10 mouse cellular contexts compared by ENCODE assay signal in the genomic region with DNA sequence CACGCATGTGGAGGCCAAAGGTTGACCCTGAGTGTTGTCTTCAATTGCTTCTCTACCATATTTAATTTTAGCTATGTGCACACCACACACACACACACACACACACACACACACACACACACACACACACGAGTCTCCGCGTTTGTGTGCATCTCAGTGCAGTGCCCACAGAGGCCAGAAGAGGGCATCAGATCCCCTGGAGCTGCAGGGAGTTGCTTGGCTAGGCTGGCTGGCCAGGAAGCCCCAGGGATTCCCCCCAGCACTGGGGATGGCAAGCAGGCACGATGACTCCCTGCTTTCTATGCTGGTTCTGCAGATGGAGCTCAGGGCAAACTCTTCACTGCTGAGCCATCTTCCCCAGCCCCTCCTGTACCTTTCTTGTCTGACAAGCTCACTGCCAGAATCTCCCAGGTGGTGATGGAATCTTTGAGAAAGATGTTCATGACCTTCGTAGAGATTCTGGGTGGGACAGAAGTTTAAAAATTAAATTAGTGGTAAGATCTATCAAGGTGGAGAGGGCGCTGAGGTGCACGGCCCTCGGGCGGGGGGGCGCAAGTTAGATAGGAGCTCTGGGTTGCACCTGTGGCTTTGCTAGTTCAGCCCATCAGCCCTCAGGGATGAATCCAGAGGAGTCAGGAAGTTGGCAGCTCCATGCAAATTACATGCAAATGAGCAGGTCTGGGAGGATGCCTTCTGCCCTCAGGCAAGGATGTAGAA. TPM values are rescaled to one million over a fixed set of nuclear protein-coding genes. Genes with fewer than 3 reads are reported as not detected.
DNase-seq lines count a peak whose midpoint lies in the region; ATAC-seq and TF ChIP-seq lines count a peak whose summit lies in the region.
"Had no signal": no experiment of that assay in that cellular context is flagged by ENCODE, and none has a peak within 500 bp of the region (broad histone marks: within the 10 kb centered on the region; RNA-seq: fewer than 3 reads in every experiment).

No protein-coding gene starts in this region.

- no peak overlapping the region for H3K9ac ChIP-seq in liver, embryonic 12.5 days
- no peak overlapping the region for H3K9ac ChIP-seq in forebrain, embryonic 14.5 days (ENCODE audit: low read length)
- H3K9ac ChIP-seq in hindbrain, postnatal 0 days (replicated peaks; ENCODE audit: low read length), result no peak overlapping the region
- H3K9ac ChIP-seq in neural tube, embryonic 11.5 days (ENCODE audit: low read length), result no peak overlapping the region
- H3K9ac ChIP-seq: embryonic facial prominence, embryonic 15.5 days had no signal

- intact Hi-C loops in left cerebral cortex, postnatal 25 days (cut with DNase I), result loop anchor here (1.0 to 2.0 kb wide), 2 partner anchors 58 to 115 kb away; no protein-coding TSS in a partner anchor

- H3K27ac ChIP-seq in liver, embryonic 12.5 days, result no peak overlapping the region
- no peak overlapping the region for H3K27ac ChIP-seq in forebrain, embryonic 14.5 days (ENCODE audit: low read depth, low read length)
- no peak overlapping the region for H3K27ac ChIP-seq in hindbrain, postnatal 0 days
- H3K27ac ChIP-seq in neural tube, embryonic 11.5 days (ENCODE audit: low read depth, low read length), result no peak overlapping the region
- H3K27ac ChIP-seq: embryonic facial prominence, embryonic 15.5 days had no signal

- ATAC-seq in liver, embryonic 12.5 days, result no peak
- ATAC-seq in forebrain, embryonic 14.5 days, result peak; percentile 27; the same call in 1 of the 2 replicates
- ATAC-seq in hindbrain, postnatal 0 days, result no peak
- peak; percentile 13; the same call in 1 of the 2 replicates for ATAC-seq in neural tube, embryonic 11.5 days (ENCODE audit: insufficient read depth, low FRiP score, low TSS enrichment)

- no peaks in the 10 kb centered on the region for H3K9me3 ChIP-seq in liver, embryonic 12.5 days (replicated peaks)
- no peaks in the 10 kb centered on the region for H3K9me3 ChIP-seq in forebrain, embryonic 14.5 days (replicated peaks; ENCODE audit: control insufficient read depth, low read length)
- no peaks in the 10 kb centered on the region for H3K9me3 ChIP-seq in hindbrain, postnatal 0 days (ENCODE audit: low read length)
- no peaks in the 10 kb centered on the region for H3K9me3 ChIP-seq in neural tube, embryonic 11.5 days (ENCODE audit: control insufficient read depth, low read length)
- H3K9me3 ChIP-seq: embryonic facial prominence, embryonic 15.5 days had no signal

- DNase-seq in liver, result peak; percentile 69
- DNase-seq in adrenal gland, postnatal 4 days (ENCODE audit: low spot score in 2 of 2), result peak; percentile 54 to 58
- peak; percentile 62 for DNase-seq in forebrain, embryonic 14.5 days (ENCODE audit: low spot score)
- peak; percentile 69 for DNase-seq in hindbrain, postnatal 0 days (ENCODE audit: low spot score)
- peak; percentile 51 to 54 for DNase-seq in left cerebral cortex, postnatal 25 days (ENCODE audit: low spot score in 2 of 2)
- peak; percentile 71 for DNase-seq in neural tube, embryonic 11.5 days (ENCODE audit: low spot score)
- peak; percentile 70 for DNase-seq in thymus, postnatal 0 days (ENCODE audit: low spot score)

- peak; percentile 84 for TF ChIP-seq CTCF in hindbrain, postnatal 0 days (IDR thresholded peaks at IDR 0.05; ENCODE audit: low read depth)

- no peak overlapping the region for H3K4me3 ChIP-seq in liver, embryonic 12.5 days
- no peak overlapping the region for H3K4me3 ChIP-seq in forebrain, embryonic 14.5 days (ENCODE audit: low read depth, low read length)
- no peak overlapping the region for H3K4me3 ChIP-seq in hindbrain, postnatal 0 days (ENCODE audit: low read length)
- H3K4me3 ChIP-seq in neural tube, embryonic 11.5 days (ENCODE audit: low read depth, low read length), result no peak overlapping the region
- H3K4me3 ChIP-seq: embryonic facial prominence, embryonic 15.5 days; myocyte had no signal

- peaks cover 12% of the 10 kb centered on the region for H3K27me3 ChIP-seq in liver, embryonic 12.5 days (replicated peaks)
- no peaks in the 10 kb centered on the region for H3K27me3 ChIP-seq in forebrain, embryonic 14.5 days (replicated peaks; ENCODE audit: control insufficient read depth, insufficient read depth, low read length)
- no peaks in the 10 kb centered on the region for H3K27me3 ChIP-seq in hindbrain, postnatal 0 days (ENCODE audit: insufficient read depth, low read length)
- H3K27me3 ChIP-seq in neural tube, embryonic 11.5 days (ENCODE audit: control insufficient read depth, insufficient read depth, low read length), result no peaks in the 10 kb centered on the region

- 19% methylated on average over 11 of the region's 11 CpGs for WGBS in liver, embryonic 12.5 days (ENCODE audit: insufficient replicate concordance)
- 20% methylated on average over 11 of the region's 11 CpGs for WGBS in forebrain, embryonic 14.5 days
- WGBS in hindbrain, postnatal 0 days, result 24% methylated on average over 11 of the region's 11 CpGs
- WGBS in neural tube, embryonic 11.5 days, result 28% methylated on average over 11 of the region's 11 CpGs

- H3K36me3 ChIP-seq in liver, embryonic 12.5 days, result peaks cover 31% of the 10 kb centered on the region; the same call in 1 of the 2 replicates
- H3K36me3 ChIP-seq in forebrain, embryonic 14.5 days (ENCODE audit: control insufficient read depth, insufficient read depth, low read length), result no peaks in the 10 kb centered on the region
- H3K36me3 ChIP-seq in hindbrain, postnatal 0 days (ENCODE audit: insufficient read depth, low read length), result no peaks in the 10 kb centered on the region
- H3K36me3 ChIP-seq in neural tube, embryonic 11.5 days (ENCODE audit: control insufficient read depth, insufficient read depth, low read length), result no peaks in the 10 kb centered on the region
- H3K36me3 ChIP-seq: embryonic facial prominence, embryonic 15.5 days had no signal

- peaks cover 8% of the 10 kb centered on the region; the same call in 1 of the 2 replicates for H3K4me1 ChIP-seq in liver, embryonic 12.5 days
- no peaks in the 10 kb centered on the region for H3K4me1 ChIP-seq in forebrain, embryonic 14.5 days (ENCODE audit: control insufficient read depth, insufficient read depth, low read length)
- H3K4me1 ChIP-seq in hindbrain, postnatal 0 days (ENCODE audit: insufficient read depth, low read length), result no peaks in the 10 kb centered on the region
- H3K4me1 ChIP-seq in neural tube, embryonic 11.5 days (ENCODE audit: control insufficient read depth, insufficient read depth, low read length), result no peaks in the 10 kb centered on the region
- H3K4me1 ChIP-seq: embryonic facial prominence, embryonic 15.5 days had no signal

- H3K4me2 ChIP-seq in liver, embryonic 12.5 days, result no peak overlapping the region
- H3K4me2 ChIP-seq in forebrain, embryonic 14.5 days (ENCODE audit: low read length), result no peak overlapping the region
- H3K4me2 ChIP-seq in hindbrain, postnatal 0 days (ENCODE audit: low read depth, low read length), result no peak overlapping the region
- no peak overlapping the region for H3K4me2 ChIP-seq in neural tube, embryonic 11.5 days (ENCODE audit: low read depth)
- H3K4me2 ChIP-seq: embryonic facial prominence, embryonic 15.5 days had no signal

RNA-seq across cellular contexts. Expression of a gene that starts 8.6 kb away (rescaled TPM):
- 95.1 and 100 TPM in 2 replicates for polyA plus RNA-seq in liver, embryonic 12.5 days (2016; fragmentation: Nextera tagmentation; extraction: Ambion mirVana)
- 100 to 1,000 TPM in 1 of 2 experiments, 10 to 100 TPM in 1; 60.7 to 452 TPM for total RNA-seq in adrenal gland, postnatal 4 days (2021)
- 0.71 and 0.90 TPM in 2 replicates for polyA plus RNA-seq in forebrain, embryonic 14.5 days (2014; fragmentation: Nextera tagmentation; extraction: Ambion mirVana)
- 0.78 and 0.86 TPM in 2 replicates for total RNA-seq in hindbrain, postnatal 0 days (2014; rRNA removed)
- polyA plus RNA-seq in hindbrain, postnatal 0 days (2015; fragmentation: Nextera tagmentation; extraction: Ambion mirVana), result 1.8 and 2.5 TPM in 2 replicates
- under 1 TPM; 0.41 to 0.48 TPM for total RNA-seq in left cerebral cortex, postnatal 25 days (2021)
- 0.49 and 0.66 TPM in 2 replicates for polyA plus RNA-seq in neural tube, embryonic 11.5 days (2014; fragmentation: Nextera tagmentation; extraction: Ambion mirVana)
- 5.0 and 5.4 TPM in 2 replicates for polyA plus RNA-seq in thymus, postnatal 0 days (2015; fragmentation: Nextera tagmentation; extraction: Ambion mirVana)

RNA-seq across cellular contexts. Expression of a gene that starts 25.3 kb away (rescaled TPM):
- polyA plus RNA-seq in liver, embryonic 12.5 days (2016; fragmentation: Nextera tagmentation; extraction: Ambion mirVana), result 1.6 and 1.7 TPM in 2 replicates
- under 1 TPM in 1 of 2 experiments, not detected in 1; 0.28 TPM for total RNA-seq in adrenal gland, postnatal 4 days (2021)
- not detected in 2 replicates for polyA plus RNA-seq in forebrain, embryonic 14.5 days (2014; fragmentation: Nextera tagmentation; extraction: Ambion mirVana)
- not detected in 2 replicates for total RNA-seq in hindbrain, postnatal 0 days (2014; rRNA removed)
- polyA plus RNA-seq in hindbrain, postnatal 0 days (2015; fragmentation: Nextera tagmentation; extraction: Ambion mirVana), result not detected in 2 replicates
- not detected for total RNA-seq in left cerebral cortex, postnatal 25 days (2021)
- 0.28 TPM in 1 of 2 replicates, not detected in the other for polyA plus RNA-seq in neural tube, embryonic 11.5 days (2014; fragmentation: Nextera tagmentation; extraction: Ambion mirVana)
- polyA plus RNA-seq in thymus, postnatal 0 days (2015; fragmentation: Nextera tagmentation; extraction: Ambion mirVana), result 3.4 and 4.7 TPM in 2 replicates
- polyA plus RNA-seq: myocyte had no signal

RNA-seq across cellular contexts. Expression of a gene that starts 28.9 kb away (rescaled TPM):
- 18.2 and 18.4 TPM in 2 replicates for polyA plus RNA-seq in liver, embryonic 12.5 days (2016; fragmentation: Nextera tagmentation; extraction: Ambion mirVana)
- 10 to 100 TPM; 50.3 to 52.5 TPM for total RNA-seq in adrenal gland, postnatal 4 days (2021)
- 19.3 and 19.6 TPM in 2 replicates for polyA plus RNA-seq in forebrain, embryonic 14.5 days (2014; fragmentation: Nextera tagmentation; extraction: Ambion mirVana)
- 19.6 and 21.3 TPM in 2 replicates for total RNA-seq in hindbrain, postnatal 0 days (2014; rRNA removed)
- 23.6 and 24.1 TPM in 2 replicates for polyA plus RNA-seq in hindbrain, postnatal 0 days (2015; fragmentation: Nextera tagmentation; extraction: Ambion mirVana)
- 10 to 100 TPM; 21.5 to 24.0 TPM for total RNA-seq in left cerebral cortex, postnatal 25 days (2021)
- polyA plus RNA-seq in neural tube, embryonic 11.5 days (2014; fragmentation: Nextera tagmentation; extraction: Ambion mirVana), result 24.2 and 29.1 TPM in 2 replicates
- 37.3 and 40.0 TPM in 2 replicates for polyA plus RNA-seq in thymus, postnatal 0 days (2015; fragmentation: Nextera tagmentation; extraction: Ambion mirVana)

RNA-seq across cellular contexts. Expression of a gene that starts 29.9 kb away (rescaled TPM):
- 14.7 and 15.3 TPM in 2 replicates for polyA plus RNA-seq in liver, embryonic 12.5 days (2016; fragmentation: Nextera tagmentation; extraction: Ambion mirVana)
- total RNA-seq in adrenal gland, postnatal 4 days (2021), result 10 to 100 TPM; 52.1 to 58.4 TPM
- polyA plus RNA-seq in forebrain, embryonic 14.5 days (2014; fragmentation: Nextera tagmentation; extraction: Ambion mirVana), result 10.4 and 11.8 TPM in 2 replicates
- 8.5 TPM in 2 replicates for total RNA-seq in hindbrain, postnatal 0 days (2014; rRNA removed)
- 7.6 and 7.8 TPM in 2 replicates for polyA plus RNA-seq in hindbrain, postnatal 0 days (2015; fragmentation: Nextera tagmentation; extraction: Ambion mirVana)
- total RNA-seq in left cerebral cortex, postnatal 25 days (2021), result 1 to 10 TPM; 6.5 to 7.3 TPM
- polyA plus RNA-seq in neural tube, embryonic 11.5 days (2014; fragmentation: Nextera tagmentation; extraction: Ambion mirVana), result 21.3 and 21.7 TPM in 2 replicates
- polyA plus RNA-seq in thymus, postnatal 0 days (2015; fragmentation: Nextera tagmentation; extraction: Ambion mirVana), result 15.7 and 18.2 TPM in 2 replicates

RNA-seq across cellular contexts. Expression of a gene that starts 59.6 kb away (rescaled TPM):
- polyA plus RNA-seq in liver, embryonic 12.5 days (2016; fragmentation: Nextera tagmentation; extraction: Ambion mirVana), result 14.2 and 14.3 TPM in 2 replicates
- total RNA-seq in adrenal gland, postnatal 4 days (2021), result 1 to 10 TPM; 2.7 to 3.3 TPM
- polyA plus RNA-seq in forebrain, embryonic 14.5 days (2014; fragmentation: Nextera tagmentation; extraction: Ambion mirVana), result 0.95 and 1.2 TPM in 2 replicates
- total RNA-seq in hindbrain, postnatal 0 days (2014; rRNA removed), result 2.2 and 2.5 TPM in 2 replicates
- 1.9 and 2.5 TPM in 2 replicates for polyA plus RNA-seq in hindbrain, postnatal 0 days (2015; fragmentation: Nextera tagmentation; extraction: Ambion mirVana)
- 1 to 10 TPM; 2.9 to 4.3 TPM for total RNA-seq in left cerebral cortex, postnatal 25 days (2021)
- 1.9 and 2.5 TPM in 2 replicates for polyA plus RNA-seq in neural tube, embryonic 11.5 days (2014; fragmentation: Nextera tagmentation; extraction: Ambion mirVana)
- polyA plus RNA-seq in thymus, postnatal 0 days (2015; fragmentation: Nextera tagmentation; extraction: Ambion mirVana), result 131 and 133 TPM in 2 replicates
- polyA plus RNA-seq: myocyte had no signal

Comparison
In these comparisons a context has a peak if more than half of its experiments do, and no peak if none do; other contexts are left out.
1. ATAC-seq: peak in forebrain, embryonic 14.5 days (single experiment) and neural tube, embryonic 11.5 days (single experiment); none in liver, embryonic 12.5 days (single experiment) and hindbrain, postnatal 0 days (single experiment).
2. RNA of a gene that starts 8.6 kb away (polyA plus RNA-seq): 95.1 to 100 TPM in liver, embryonic 12.5 days; 5.0 to 5.4 TPM in thymus, postnatal 0 days, 1.8 to 2.5 TPM in hindbrain, postnatal 0 days, 0.71 to 0.90 TPM in forebrain, embryonic 14.5 days and 0.49 to 0.66 TPM in neural tube, embryonic 11.5 days; every median in the first group is over 10 times any median in the second.
3. Peak in every context shown above with its lines, with median percentiles within 50 percentile points of each other: DNase-seq.